Mouse (Mus musculus): ENCODE results near the gene Zfp810.

Gene Zfp810

DNA sequence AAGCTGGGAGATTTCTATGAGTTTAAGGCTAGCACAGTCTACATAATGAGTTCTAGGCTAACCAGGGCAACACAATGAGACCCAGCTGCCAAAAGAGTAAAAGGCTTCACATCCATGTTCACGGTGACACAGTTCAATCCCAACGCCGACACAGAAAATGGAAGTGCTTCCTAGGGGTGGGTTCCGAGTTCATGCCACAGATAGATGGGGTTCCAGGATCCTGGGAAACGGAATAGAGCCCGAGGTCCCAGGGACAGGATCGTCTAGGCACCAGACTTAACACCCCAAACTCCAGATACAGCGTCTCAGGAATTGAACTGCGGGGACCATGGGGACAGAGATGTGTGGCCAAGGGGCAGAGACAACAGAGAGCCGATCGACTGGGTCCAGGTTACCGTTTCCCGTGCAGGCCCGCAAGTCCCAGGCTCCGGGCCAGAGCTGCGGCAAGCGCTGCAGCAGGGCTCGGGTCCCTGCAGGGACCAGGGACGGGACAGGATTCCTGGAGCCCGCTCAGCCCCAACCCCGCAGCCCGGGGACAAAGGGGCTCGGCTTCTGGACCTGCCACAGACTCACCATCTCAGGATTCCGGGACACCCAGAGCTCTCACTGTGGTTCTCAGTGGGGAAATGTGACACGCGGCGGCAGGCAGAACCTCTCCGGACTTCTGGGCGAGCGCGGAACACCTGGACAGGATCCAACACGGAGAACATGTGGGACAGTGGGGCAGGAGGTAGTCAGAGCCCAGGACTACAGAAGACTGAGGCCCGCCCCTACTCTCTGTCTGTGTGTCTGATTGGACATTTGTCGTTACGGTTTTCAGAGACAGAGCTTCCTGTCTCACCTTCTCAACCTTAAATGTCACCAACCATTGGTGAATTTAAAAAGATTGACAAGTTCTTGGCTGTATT lies 48.0 kb downstream of the Zfp810 start, which contains the start of gene Zfp599:
Zfp599 (minus strand) TSS at position 712 of the 908 bp plus-strand sequence.
- DNase-seq = peak; percentile 86

DNA sequence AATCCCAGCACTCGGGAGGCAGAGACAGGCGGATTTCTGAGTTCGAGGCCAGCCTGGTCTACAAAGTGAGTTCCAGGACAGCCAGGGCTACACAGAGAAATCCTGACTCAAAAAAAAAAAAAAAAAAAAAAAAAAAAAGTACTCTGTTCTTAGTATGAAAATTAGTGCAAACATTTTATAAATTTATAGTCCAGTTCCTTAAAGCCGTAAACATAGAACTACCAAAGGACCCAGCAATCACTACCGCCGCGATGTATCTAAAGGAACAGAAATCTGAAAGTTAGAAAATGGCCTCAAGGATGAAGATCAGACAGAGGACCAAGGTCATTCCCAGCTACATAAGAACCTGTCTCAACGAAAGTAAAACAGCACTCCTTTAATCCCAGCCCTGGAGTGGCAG lies 48.7 kb downstream of the Zfp810 start:
- DNase-seq = no peak

DNA sequence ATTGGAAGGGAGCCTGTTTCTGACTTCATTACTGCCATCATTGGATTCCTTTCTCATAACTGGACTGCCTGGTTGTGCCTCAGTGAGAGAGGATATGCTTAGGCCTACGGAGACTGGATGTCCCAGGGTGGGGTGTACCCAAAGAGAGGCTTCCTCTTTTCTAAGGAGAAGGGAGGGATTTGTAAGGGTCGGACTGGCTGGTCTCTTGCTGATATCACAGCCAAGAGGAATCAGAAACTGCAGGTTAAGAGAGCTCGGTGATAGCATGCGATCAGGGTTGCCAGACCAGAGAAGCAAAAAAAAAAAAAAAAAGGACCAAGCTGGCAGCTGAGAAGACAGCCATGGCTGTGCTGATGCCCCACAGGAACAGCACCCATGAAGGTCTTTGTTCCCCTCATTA lies 50.9 kb downstream of the Zfp810 start:
- DNase-seq = no peak

DNA sequence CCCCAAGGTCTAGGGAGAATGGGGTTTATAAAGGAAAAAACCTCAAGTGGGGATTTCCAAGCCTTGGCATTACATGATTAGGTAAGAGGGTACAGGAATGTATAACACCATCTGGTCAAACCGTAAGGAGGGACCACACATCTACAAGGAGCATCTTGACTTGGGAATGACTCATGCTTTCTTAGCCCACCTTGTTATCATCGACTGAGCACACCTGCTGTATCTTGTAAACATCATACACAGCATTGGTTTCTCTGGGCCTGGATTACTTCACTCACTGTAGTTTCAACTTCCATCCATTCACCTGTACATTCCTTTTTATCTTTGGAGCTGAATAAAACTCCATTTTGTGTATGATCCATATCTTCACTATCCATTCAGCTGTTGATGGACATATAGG lies 63.2 kb downstream of the Zfp810 start:
- DNase-seq = no peak

DNA sequence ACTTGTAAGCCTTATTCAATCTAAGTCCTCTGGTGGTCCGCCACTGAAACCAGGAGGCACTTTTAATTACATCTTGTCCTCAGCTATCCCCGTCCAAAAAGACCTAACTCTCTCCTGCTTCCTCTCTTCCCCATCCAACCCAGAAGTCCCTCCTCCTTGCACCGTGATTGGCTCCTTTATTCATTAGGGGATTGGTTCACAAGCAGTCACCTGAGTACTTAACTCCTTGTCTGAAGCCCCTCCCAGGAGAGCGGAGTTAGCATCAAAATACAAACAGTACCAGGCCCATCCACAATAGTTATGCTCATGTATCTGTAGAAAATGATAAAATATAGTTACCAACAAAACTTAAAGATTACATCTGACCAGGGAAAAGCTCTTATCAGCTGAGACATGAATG lies 67.4 kb downstream of the Zfp810 start:
- no peak for DNase-seq

DNA sequence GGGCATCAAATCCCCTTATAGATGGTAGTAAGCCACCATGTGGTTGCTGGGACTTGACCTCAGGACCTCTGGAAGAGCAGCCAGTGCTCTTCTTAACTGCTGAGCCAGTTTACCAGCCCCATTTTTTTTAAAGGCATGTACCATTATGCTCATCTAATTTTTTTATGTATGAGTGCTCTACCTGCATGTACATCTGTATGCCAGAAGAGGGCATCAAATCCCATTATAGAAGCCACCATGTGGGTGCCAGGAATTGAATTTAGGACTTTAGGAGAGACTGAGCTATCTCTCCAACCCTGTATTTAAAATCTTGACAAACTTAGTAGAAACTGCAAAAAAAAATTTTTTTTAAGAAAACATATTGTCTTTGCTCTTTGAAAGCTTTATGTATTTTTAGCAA lies 76.9 kb downstream of the Zfp810 start:
- DNase-seq = no peak

DNA sequence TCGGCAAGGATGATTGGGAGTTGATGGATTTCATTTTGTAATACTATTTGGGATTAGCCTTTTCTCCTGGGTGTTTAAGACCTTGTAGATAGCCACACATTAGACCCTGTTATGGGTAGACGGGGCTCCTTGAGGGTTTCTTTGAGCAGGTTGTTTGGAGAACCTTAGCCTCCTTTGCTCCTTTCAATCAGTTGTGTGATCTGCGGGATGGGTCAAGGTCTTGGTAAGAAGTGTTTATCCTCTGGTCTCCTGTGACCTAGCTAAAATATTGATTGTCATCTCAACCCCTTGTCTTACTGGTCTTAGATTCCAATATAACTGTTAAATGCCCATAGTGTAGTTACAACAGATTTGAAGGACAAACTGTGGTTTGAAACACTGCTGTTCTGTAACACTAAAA lies 77.4 kb downstream of the Zfp810 start:
- no peak for DNase-seq

DNA sequence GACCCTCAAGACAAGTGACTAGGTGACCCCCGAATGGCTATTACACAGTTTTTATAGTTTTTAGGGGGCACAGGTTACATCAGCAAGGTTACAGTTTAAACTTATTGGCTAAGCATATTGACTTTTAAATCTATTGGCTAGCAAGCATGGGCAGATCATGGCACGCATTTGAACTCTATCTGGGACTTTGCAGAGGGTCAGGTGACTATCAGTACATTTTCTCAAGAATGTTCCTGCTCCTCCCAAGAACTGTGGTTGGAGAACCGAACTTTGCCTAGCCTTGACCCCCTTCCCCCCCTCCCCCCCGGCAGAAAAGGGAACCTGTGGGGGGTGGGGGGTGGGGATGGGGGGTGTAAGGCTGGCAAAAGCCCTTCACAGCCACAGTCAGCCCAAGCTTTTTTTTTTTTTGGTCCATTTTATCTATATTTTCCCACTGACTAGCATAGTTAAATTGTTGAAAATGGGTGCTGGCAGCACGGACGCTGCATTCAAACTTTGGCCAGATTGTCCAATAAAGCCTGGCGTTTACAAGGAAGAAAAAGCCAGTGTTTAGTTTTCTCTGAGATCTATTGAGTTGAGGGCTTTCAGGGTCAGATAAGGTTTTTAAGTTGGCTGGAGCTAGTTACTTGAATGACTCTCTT lies 77.9 kb downstream of the Zfp810 start:
- DNase-seq = no peak

DNA sequence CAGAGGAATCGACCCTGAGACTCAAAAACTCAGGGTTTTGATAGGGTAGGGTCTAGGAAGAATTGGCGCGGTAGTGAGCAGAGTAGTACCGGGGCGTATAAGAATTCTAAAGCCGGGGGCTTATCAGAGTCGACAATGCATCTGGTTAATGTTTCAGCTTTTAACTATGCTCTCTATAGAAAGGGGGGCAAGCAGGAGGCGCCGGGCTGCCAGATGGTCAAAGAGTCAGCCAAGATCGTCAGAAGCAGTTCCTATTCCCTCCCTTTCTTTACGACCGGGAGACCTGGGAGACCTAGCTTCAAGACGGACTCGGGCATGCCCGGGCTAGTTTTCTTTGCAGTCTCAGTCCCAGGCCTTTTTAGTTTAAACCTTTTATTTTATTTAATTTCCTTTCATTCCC lies 80.6 kb downstream of the Zfp810 start:
- peak; percentile 66 for DNase-seq

All from cerebellum, adult 9-11 months (tissue).